Mouse (Mus musculus) MEL (cell line): ENCODE results near the gene Nde1.

Experiments used
- BHLHE40 ChIP-seq: IDR thresholded peaks from 2 replicates; pipeline ENCODE4 v1.6.1; 2012; ENCODE audit warnings: low read depth, mild to moderate bottlenecking, inconsistent platforms, low read length, improper control_type of control experiment, borderline replicate concordance
- CHD1 ChIP-seq: IDR thresholded peaks from 2 replicates; pipeline ENCODE4 v1.6.1; 2012; ENCODE audit warnings: low read depth, mild to moderate bottlenecking, inconsistent platforms, low read length, improper control_type of control experiment
- CTCF ChIP-seq, 3 experiments: IDR thresholded peaks in 2 of 3; conservative IDR thresholded peaks in 1 of 3; 2 replicates each; pipeline ENCODE4 v1.5.1; 2011 to 2012; ENCODE audit warnings: low read length in 3 of 3, low read depth in 2 of 3, mild to moderate bottlenecking in 2 of 3, improper control_type of control experiment in 1 of 3, inconsistent platforms in 1 of 3, mixed read lengths in 1 of 3, moderate library complexity in 1 of 3; ENCODE audit not compliant: control insufficient read depth in 1 of 3, insufficient read depth in 1 of 3, poor library complexity in 1 of 3, severe bottlenecking in 1 of 3
- E2F4 ChIP-seq: IDR thresholded peaks from 2 replicates; pipeline ENCODE4 v1.6.1; 2011; ENCODE audit warnings: low read depth, low read length, improper control_type of control experiment, borderline replicate concordance
- HCFC1 ChIP-seq: IDR thresholded peaks from 2 replicates; pipeline ENCODE4 v1.6.1; 2012; ENCODE audit warnings: low read depth, mild to moderate bottlenecking, inconsistent platforms, low read length, improper control_type of control experiment, moderate library complexity
- JUND ChIP-seq: IDR thresholded peaks from 2 replicates; pipeline ENCODE4 v1.6.1; 2011; ENCODE audit warnings: low read depth, mild to moderate bottlenecking, improper control_type of control experiment, low read length
- MAX ChIP-seq: IDR thresholded peaks from 2 replicates; pipeline ENCODE4 v1.6.1; 2011; ENCODE audit warnings: low read length, improper control_type of control experiment
- MYC ChIP-seq: IDR thresholded peaks from 2 replicates; pipeline ENCODE4 v1.6.1; 2011; ENCODE audit warnings: low read depth, mild to moderate bottlenecking, low read length, improper control_type of control experiment, moderate library complexity
- POLR2A ChIP-seq, 2 experiments: IDR thresholded peaks; 2 replicates each; pipeline ENCODE4 v1.6.1; 2011 to 2012; ENCODE audit warnings: low read length in 2 of 2, mild to moderate bottlenecking in 2 of 2, control low read depth in 1 of 2, improper control_type of control experiment in 1 of 2, low read depth in 1 of 2, moderate library complexity in 1 of 2; ENCODE audit not compliant: control insufficient read depth in 1 of 2, insufficient read depth in 1 of 2, poor library complexity in 1 of 2
- SMC3 ChIP-seq: IDR thresholded peaks from 2 replicates; pipeline ENCODE4 v1.6.1; 2011; ENCODE audit warnings: low read depth, low read length, improper control_type of control experiment
- ZC3H11A ChIP-seq: IDR thresholded peaks from 2 replicates; pipeline ENCODE4 v1.6.1; 2012; ENCODE audit warnings: low read depth, mild to moderate bottlenecking, inconsistent platforms, low read length, improper control_type of control experiment
- ZKSCAN1 ChIP-seq: IDR thresholded peaks from 2 replicates; pipeline ENCODE4 v1.6.1; 2012; ENCODE audit warnings: low read depth, mild to moderate bottlenecking, inconsistent platforms, low read length, improper control_type of control experiment, moderate library complexity
- ZMIZ1 ChIP-seq: IDR thresholded peaks from 2 replicates; pipeline ENCODE4 v1.6.1; 2012; ENCODE audit warnings: low read depth, mild to moderate bottlenecking, inconsistent platforms, low read length, improper control_type of control experiment, moderate library complexity
- ZNF384 ChIP-seq: IDR thresholded peaks from 2 replicates; pipeline ENCODE4 v1.6.1; 2012; ENCODE audit warnings: low read depth, mild to moderate bottlenecking, inconsistent platforms, low read length, improper control_type of control experiment

GRCm38 (mm10) chr16:14194164-14194950, 31.3 kb downstream of the Nde1 start:
- TF ChIP-seq POLR2A (IDR thresholded peaks at IDR 0.05; ENCODE audit: control insufficient read depth in 1 of 2, insufficient read depth in 1 of 2, low read depth in 1 of 2, low read length in 2 of 2, poor library complexity in 1 of 2) (no peak), HCFC1 (no peak), ZNF384 (no peak), SMC3 (no peak), JUND (no peak), CTCF (IDR thresholded peaks at IDR 0.05 in 2 of 3, conservative IDR thresholded peaks at IDR 0.05 in 1 of 3; ENCODE audit: control insufficient read depth in 1 of 3, insufficient read depth in 1 of 3, low read depth in 2 of 3, low read length in 3 of 3, poor library complexity in 1 of 3, severe bottlenecking in 1 of 3) (no peak), CHD1 (no peak), E2F4 (no peak), MAX (no peak), ZMIZ1 (no peak), MYC (no peak), BHLHE40 (no peak), ZKSCAN1 (no peak), ZC3H11A (no peak)
